Mouse (Mus musculus): ENCODE data around the gene Slc9a1.

DNA sequence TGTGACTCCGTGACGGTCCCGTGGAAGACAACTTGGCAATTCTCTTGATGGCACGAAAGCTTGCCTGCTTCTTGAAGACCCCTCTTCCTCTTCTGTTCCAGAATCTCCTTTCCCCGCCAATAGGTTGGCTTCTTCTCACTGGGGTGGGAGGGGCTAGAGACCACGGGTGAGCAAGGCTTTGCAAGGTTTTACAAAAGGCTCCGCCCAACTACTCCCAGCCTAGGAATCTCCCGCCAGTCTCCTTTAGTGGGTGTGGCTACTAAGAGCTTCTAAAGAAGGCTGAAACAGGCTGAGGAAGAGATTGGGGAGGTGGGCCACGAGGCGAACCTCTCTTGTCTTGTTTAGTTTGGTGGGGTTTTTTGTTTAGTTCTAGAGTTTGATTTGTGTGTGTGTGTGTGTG is 16.7 kb upstream of the Slc9a1 start:
- no peak for TF ChIP-seq CTCF (IDR thresholded peaks at IDR 0.05; ENCODE audit: low read depth)
- no peak for TF ChIP-seq EP300 (IDR thresholded peaks at IDR 0.05; ENCODE audit: low read depth)

Data from heart, postnatal 0 days (tissue).